Mouse (Mus musculus) lung, postnatal 0 days (tissue): Measurements from ENCODE around the gene Pacsin2.

ENCODE experiments used
- CTCF ChIP-seq: IDR thresholded peaks from 2 replicates; pipeline ENCODE4 v1.5.1; 2016; ENCODE audit warnings: antibody characterized with exemption, mild to moderate bottlenecking
- EP300 ChIP-seq: IDR thresholded peaks from 2 replicates; pipeline ENCODE4 v1.6.1; 2016; ENCODE audit warnings: antibody characterized with exemption, mild to moderate bottlenecking, control low read depth

GRCm38 (mm10) chr15:83374076-83374475 lies 90.3 kb downstream of the Pacsin2 start:
- TF ChIP-seq CTCF, result no peak
- peak; percentile 84 for TF ChIP-seq EP300
